Mouse (Mus musculus): ENCODE data around the gene Shisa4.

- TF ChIP-seq CTCF (IDR thresholded peaks at IDR 0.05; ENCODE audit: insufficient read depth, low read depth, low read length) (no peak), POLR2A (IDR thresholded peaks at IDR 0.05; ENCODE audit: insufficient read depth, low read depth, low read length) (no peak)
Observed at GRCm38 (mm10) chr1:135363446-135363845, 11.6 kb downstream of the Shisa4 start.
